In genomic region chr1:193348261-193348962, GRCm38 (mm10) we compare ENCODE assay signal across 21 mouse cellular contexts. TPM values are rescaled to one million over a fixed set of nuclear protein-coding genes. Genes with fewer than 3 reads are reported as not detected.
DNase-seq lines count a peak whose midpoint lies in the region; ATAC-seq and TF ChIP-seq lines count a peak whose summit lies in the region.
"Had no signal": no experiment of that assay in that cellular context is flagged by ENCODE, and none has a peak within 500 bp of the region (broad histone marks: within the 10 kb centered on the region; RNA-seq: fewer than 3 reads in every experiment).

No protein-coding gene starts in this region.

- no peaks in the 10 kb centered on the region for H3K27me3 ChIP-seq in thymus, adult 2 months (ENCODE audit: control insufficient read depth, insufficient read depth, low read length)
- H3K27me3 ChIP-seq in limb, embryonic 10.5 days (ENCODE audit: low read depth, poor library complexity, severe bottlenecking): no peaks in the 10 kb centered on the region
- H3K27me3 ChIP-seq in kidney, embryonic 14.5 days (ENCODE audit: control insufficient read depth, insufficient read depth, low read length): no peaks in the 10 kb centered on the region
- H3K27me3 ChIP-seq: forebrain, embryonic 13.5 days; hindbrain, embryonic 13.5 days; kidney, embryonic 15.5 days; Patski had no signal

- no peak overlapping the region for H3K4me3 ChIP-seq in thymus, adult 2 months (ENCODE audit: control insufficient read depth, insufficient read depth, low read length)
- no peak overlapping the region for H3K4me3 ChIP-seq in limb, embryonic 10.5 days
- H3K4me3 ChIP-seq in kidney, embryonic 14.5 days (ENCODE audit: low read length): no peak overlapping the region
- H3K4me3 ChIP-seq: forebrain, embryonic 13.5 days; hindbrain, embryonic 13.5 days; kidney, embryonic 15.5 days; megakaryocyte, embryonic 14.5 days; myocyte had no signal

- H3K27ac ChIP-seq in thymus, adult 2 months (ENCODE audit: control insufficient read depth, insufficient read depth, low read length): peak overlapping the region; percentile 38
- H3K27ac ChIP-seq in limb, embryonic 10.5 days: peak overlapping the region; percentile 19; the same call in 1 of the 2 replicates
- H3K27ac ChIP-seq in kidney, embryonic 14.5 days (ENCODE audit: low read depth, low read length): no peak overlapping the region
- H3K27ac ChIP-seq: forebrain, embryonic 13.5 days; hindbrain, embryonic 13.5 days; kidney, embryonic 15.5 days had no signal

- no peak overlapping the region for H3K4me2 ChIP-seq in kidney, embryonic 14.5 days (replicated peaks; ENCODE audit: low read depth, low read length)
- H3K4me2 ChIP-seq: forebrain, embryonic 13.5 days; hindbrain, embryonic 13.5 days; kidney, embryonic 15.5 days had no signal

- ATAC-seq in cerebellum, adult (ENCODE audit: insufficient number of reproducible peaks, low FRiP score, low TSS enrichment): peak; percentile 66
- no peak for ATAC-seq in kidney, embryonic 14.5 days (ENCODE audit: low FRiP score, low TSS enrichment)
- ATAC-seq: forebrain, embryonic 13.5 days; liver, postnatal 0 days; Patski had no signal

- WGBS in thymus, adult 2 months: 76% methylated on average over 9 of the region's 9 CpGs
- WGBS in limb, embryonic 10.5 days: 83% methylated on average over 9 of the region's 9 CpGs
- whole genome bisulfite sequencing in kidney, embryonic 14.5 days: 83% methylated on average over 9 of the region's 9 CpGs

- peaks cover 69% of the 10 kb centered on the region for H3K4me1 ChIP-seq in thymus, adult 2 months (replicated peaks; ENCODE audit: control insufficient read depth, insufficient read depth, low read length)
- H3K4me1 ChIP-seq in limb, embryonic 10.5 days: no peaks in the 10 kb centered on the region
- no peaks in the 10 kb centered on the region for H3K4me1 ChIP-seq in kidney, embryonic 14.5 days (ENCODE audit: control insufficient read depth, insufficient read depth, low read length)
- H3K4me1 ChIP-seq: forebrain, embryonic 13.5 days; hindbrain, embryonic 13.5 days; kidney, embryonic 15.5 days had no signal

- H3K9me3 ChIP-seq in limb, embryonic 10.5 days (replicated peaks): no peaks in the 10 kb centered on the region
- no peaks in the 10 kb centered on the region for H3K9me3 ChIP-seq in kidney, embryonic 14.5 days (ENCODE audit: control insufficient read depth, low read length)
- H3K9me3 ChIP-seq: forebrain, embryonic 13.5 days; hindbrain, embryonic 13.5 days; kidney, embryonic 15.5 days; megakaryocyte, embryonic 14.5 days had no signal

- no peaks in the 10 kb centered on the region for H3K36me3 ChIP-seq in thymus, adult 2 months (ENCODE audit: control insufficient read depth, insufficient read depth, low read length)
- peaks cover 7% of the 10 kb centered on the region; the same call in 1 of the 2 replicates for H3K36me3 ChIP-seq in limb, embryonic 10.5 days
- peaks cover 5% of the 10 kb centered on the region; the same call in 1 of the 2 replicates for H3K36me3 ChIP-seq in kidney, embryonic 14.5 days (ENCODE audit: control insufficient read depth, insufficient read depth, low read length)

- no peak for TF ChIP-seq CTCF in thymus, adult 2 months (IDR thresholded peaks at IDR 0.05; ENCODE audit: borderline replicate concordance, control insufficient read depth, extremely low read depth, insufficient read depth, low read length, poor library complexity)

- TF ChIP-seq POLR2A in thymus, adult 2 months (IDR thresholded peaks at IDR 0.05; ENCODE audit: control insufficient read depth, extremely low read depth, insufficient read depth, low read length, poor library complexity): no peak

- H3K9ac ChIP-seq in kidney, embryonic 14.5 days (ENCODE audit: low read depth, low read length): no peak overlapping the region
- H3K9ac ChIP-seq: forebrain, embryonic 13.5 days; hindbrain, embryonic 13.5 days; kidney, embryonic 15.5 days; liver, postnatal 0 days had no signal

- DNase-seq in cerebellum, postnatal 4 days (ENCODE audit: low spot score in 2 of 2): no peak
- no peak for DNase-seq in thymus, adult 2 months
- no peak for DNase-seq in thymus, postnatal 10 days (ENCODE audit: low spot score in 2 of 2)
- peak; percentile 79 for DNase-seq in cerebellum, adult 9-10 months
- DNase-seq in limb, embryonic 10.5 days (ENCODE audit: low spot score): no peak
- no peak for DNase-seq in kidney, postnatal 14 days
- DNase-seq: adrenal gland, adult 8-10 months; gastrocnemius, postnatal 14 days; liver, postnatal 0 days; lung, postnatal 14 days; midbrain, embryonic 14.5 days; spleen, adult 18-20 months had no signal

RNA-seq across cellular contexts. Expression of gene Camk1g, which starts 21.7 kb away (rescaled TPM):
- 2.9 and 3.4 TPM in 2 replicates for polyA plus RNA-seq in thymus, adult 2 months (2012; rRNA removed)
- polyA plus RNA-seq in limb, embryonic 10.5 days (2016; fragmentation: Nextera tagmentation; extraction: Ambion mirVana): 8.2 and 13.2 TPM in 2 replicates
- 10.2 and 13.4 TPM in 2 replicates for polyA plus RNA-seq in kidney, embryonic 14.5 days (2014; fragmentation: Nextera tagmentation; extraction: Ambion mirVana)
- polyA plus RNA-seq: liver, adult 2 months had no signal
